Mouse (Mus musculus) liver, embryonic 15.5 days (tissue): ENCODE results near the gene H2-Eb2. TPM values are rescaled to one million over a fixed set of nuclear protein-coding genes. Genes with fewer than 3 reads are reported as not detected.
"Not testable (repeated sequence)": the region's sequence is repeated elsewhere in the genome, so short reads cannot be mapped to it uniquely, and the experiment has no call there.

ENCODE experiments used
- ATAC-seq: fragments of 200-750 bp; cut with Nextera tagmentation; 2 replicates; pipeline ENCODE4 v1.8.0; 2017; ENCODE audit warnings: moderate number of reproducible peaks, mild to moderate bottlenecking, moderate library complexity; ENCODE audit not compliant: insufficient read depth
- H3K27ac ChIP-seq: fragments of 300-500 bp; sonication (generic); replicated peaks from 2 replicates; pipeline ENCODE4 v1.5.1; 2015; ENCODE audit warnings: mild to moderate bottlenecking, inconsistent platforms
- H3K27me3 ChIP-seq: fragments of 300-500 bp; sonication (generic); 2 replicates; pipeline ENCODE4 v1.6.1; 2015; ENCODE audit warnings: mild to moderate bottlenecking, inconsistent platforms
- H3K36me3 ChIP-seq: fragments of 300-500 bp; sonication (generic); replicated peaks from 2 replicates; pipeline ENCODE4 v1.6.1; 2015; ENCODE audit warnings: moderate library complexity, mild to moderate bottlenecking, inconsistent platforms
- H3K4me1 ChIP-seq: fragments of 300-500 bp; sonication (generic); replicated peaks from 2 replicates; pipeline ENCODE4 v1.6.1; 2015; ENCODE audit warnings: inconsistent platforms
- H3K4me2 ChIP-seq: fragments of 300-500 bp; sonication (generic); 2 replicates; pipeline ENCODE4 v1.6.1; 2015; ENCODE audit warnings: moderate library complexity, mild to moderate bottlenecking, inconsistent platforms
- H3K4me3 ChIP-seq: fragments of 300-500 bp; sonication (generic); replicated peaks from 2 replicates; pipeline ENCODE4 v1.5.1; 2015; ENCODE audit warnings: mild to moderate bottlenecking, inconsistent platforms
- H3K9ac ChIP-seq: fragments of 300-500 bp; sonication (generic); 2 replicates; pipeline ENCODE4 v1.6.1; 2015; ENCODE audit warnings: moderate library complexity, mild to moderate bottlenecking, inconsistent platforms
- H3K9me3 ChIP-seq: fragments of 300-500 bp; sonication (generic); replicated peaks from 2 replicates; pipeline ENCODE4 v1.6.1; 2016; ENCODE audit warnings: inconsistent platforms
- WGBS: fragments of 180-500 bp; shearing (Covaris S2); methylation state at CpG from one replicate; pipeline ENCODE4 v1.1.7; 2015; ENCODE audit warnings: mixed read lengths; ENCODE audit not compliant: insufficient replicate concordance; 5-methylcytosine and 5-hydroxymethylcytosine counted together
- polyA plus RNA-seq: library from polyadenylated mRNA; unstranded; fragments of >200 nt; fragmentation: Nextera tagmentation; extraction: Ambion mirVana; gene quantifications from 2 replicates; pipeline ENCODE4 v1.2.1, GENCODE M21; 2015

Gene H2-Eb2
- polyA plus RNA-seq, 1 experiment from 2014 or later: not detected

GRCm38 (mm10) chr17:34306407-34306806 is 19.1 kb upstream of the H2-Eb2 start:
- Histone ChIP-seq H3K9ac (no peak overlapping the region), H3K27me3 (peaks cover 6% of the 10 kb centered on the region; the same call in 1 of the 2 replicates), H3K27ac (no peak overlapping the region), H3K4me2 (no peak overlapping the region), H3K9me3 (no peaks in the 10 kb centered on the region), H3K4me1 (peaks cover 5% of the 10 kb centered on the region; the same call in 1 of the 2 replicates), H3K4me3 (no peak overlapping the region), H3K36me3 (no peaks in the 10 kb centered on the region)
- ATAC-seq: no peak
- WGBS: 49% methylated on average over 2 of the region's 2 CpGs

GRCm38 (mm10) chr17:34307216-34307615 is 18.2 kb upstream of the H2-Eb2 start:
- no peaks in the 10 kb centered on the region for H3K9me3 ChIP-seq
- no peak overlapping the region for H3K27ac ChIP-seq
- H3K9ac ChIP-seq: no peak overlapping the region
- no peak overlapping the region for H3K4me2 ChIP-seq
- no peaks in the 10 kb centered on the region for H3K36me3 ChIP-seq
- no peak overlapping the region for H3K4me3 ChIP-seq
- peaks cover 6% of the 10 kb centered on the region; the same call in 1 of the 2 replicates for H3K27me3 ChIP-seq
- no peak for ATAC-seq
- H3K4me1 ChIP-seq: peaks cover 5% of the 10 kb centered on the region; the same call in 1 of the 2 replicates

DNA sequence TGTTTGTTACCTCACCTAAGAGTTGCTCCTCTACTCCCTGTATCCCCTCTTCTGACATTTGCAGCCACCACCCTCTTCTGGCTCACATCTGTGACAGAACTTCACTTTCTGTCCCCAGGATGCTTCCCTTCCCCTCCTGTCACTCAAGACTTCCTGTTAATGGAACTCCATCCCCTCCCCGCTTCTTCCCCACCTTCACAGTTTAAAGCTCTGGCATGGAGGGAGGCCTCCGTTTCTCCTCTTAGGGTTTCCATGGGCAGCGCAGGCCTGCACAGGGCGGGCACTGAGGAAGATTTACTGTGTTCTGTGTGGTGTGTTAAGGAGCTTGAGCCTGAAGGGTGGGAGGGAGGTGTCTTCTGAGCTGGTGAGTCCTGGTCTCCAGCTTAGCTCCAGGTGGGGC is 17.3 kb upstream of the H2-Eb2 start:
- Histone ChIP-seq H3K27me3 (peaks cover 6% of the 10 kb centered on the region; the same call in 1 of the 2 replicates), H3K36me3 (no peaks in the 10 kb centered on the region), H3K9ac (no peak overlapping the region), H3K4me1 (peaks cover 5% of the 10 kb centered on the region; the same call in 1 of the 2 replicates), H3K27ac (no peak overlapping the region), H3K4me3 (no peak overlapping the region), H3K4me2 (no peak overlapping the region), H3K9me3 (no peaks in the 10 kb centered on the region)
- ATAC-seq: no peak
- WGBS: 36% methylated on average over 4 of the region's 4 CpGs

DNA sequence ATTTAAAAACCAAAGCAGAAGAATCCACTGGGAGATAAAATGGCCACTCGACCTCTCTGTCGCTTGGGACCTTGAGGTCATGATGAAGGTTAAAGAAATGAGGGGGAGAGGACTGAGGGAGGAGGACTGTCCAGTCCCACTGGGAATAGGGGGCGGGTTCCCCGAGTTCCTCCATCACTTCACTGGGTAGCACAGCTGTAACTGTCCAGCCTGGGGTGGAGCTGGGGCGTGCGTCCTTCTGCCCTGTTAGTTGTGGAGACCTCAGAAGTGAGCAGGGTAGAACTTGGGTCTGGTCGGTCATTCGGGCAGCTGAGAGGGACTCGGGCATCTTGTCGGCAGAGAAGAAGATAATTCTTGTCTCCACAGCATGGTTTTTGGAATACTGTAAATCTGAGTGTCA is 16.2 kb upstream of the H2-Eb2 start:
- ATAC-seq: no peak
- H3K9me3 ChIP-seq: no peaks in the 10 kb centered on the region
- WGBS: 23% methylated on average over 10 of the region's 10 CpGs
- peak overlapping the region; percentile 37; the same call in 1 of the 2 replicates for H3K9ac ChIP-seq
- H3K27me3 ChIP-seq: peaks cover 6% of the 10 kb centered on the region; the same call in 1 of the 2 replicates
- no peak overlapping the region for H3K27ac ChIP-seq
- peak overlapping the region; percentile 57 for H3K4me3 ChIP-seq
- H3K4me2 ChIP-seq: peak overlapping the region; percentile 71
- H3K4me1 ChIP-seq: peaks cover 5% of the 10 kb centered on the region; the same call in 1 of the 2 replicates
- H3K36me3 ChIP-seq: no peaks in the 10 kb centered on the region

- Histone ChIP-seq H3K4me1 (peaks cover 5% of the 10 kb centered on the region; the same call in 1 of the 2 replicates), H3K27me3 (peaks cover 6% of the 10 kb centered on the region; the same call in 1 of the 2 replicates), H3K27ac (no peak overlapping the region), H3K9me3 (no peaks in the 10 kb centered on the region), H3K4me2 (peak overlapping the region; percentile 71), H3K4me3 (peak overlapping the region; percentile 57), H3K9ac (peak overlapping the region; percentile 37; the same call in 1 of the 2 replicates), H3K36me3 (no peaks in the 10 kb centered on the region)
- ATAC-seq: peak; percentile 47; the same call in 1 of the 2 replicates
- 30% methylated on average over 38 of the region's 38 CpGs for WGBS
These were observed 15.6 kb upstream of the H2-Eb2 start for GRCm38 (mm10) chr17:34309683-34310385.

- not testable (repeated sequence) for H3K27ac ChIP-seq, H3K4me3 ChIP-seq, H3K4me2 ChIP-seq, H3K36me3 ChIP-seq, H3K9ac ChIP-seq, ATAC-seq, H3K27me3 ChIP-seq, H3K4me1 ChIP-seq, H3K9me3 ChIP-seq
- 57% methylated on average over 3 of the region's 3 CpGs for WGBS
These were observed 14.9 kb upstream of the H2-Eb2 start for GRCm38 (mm10) chr17:34310526-34310925.

DNA sequence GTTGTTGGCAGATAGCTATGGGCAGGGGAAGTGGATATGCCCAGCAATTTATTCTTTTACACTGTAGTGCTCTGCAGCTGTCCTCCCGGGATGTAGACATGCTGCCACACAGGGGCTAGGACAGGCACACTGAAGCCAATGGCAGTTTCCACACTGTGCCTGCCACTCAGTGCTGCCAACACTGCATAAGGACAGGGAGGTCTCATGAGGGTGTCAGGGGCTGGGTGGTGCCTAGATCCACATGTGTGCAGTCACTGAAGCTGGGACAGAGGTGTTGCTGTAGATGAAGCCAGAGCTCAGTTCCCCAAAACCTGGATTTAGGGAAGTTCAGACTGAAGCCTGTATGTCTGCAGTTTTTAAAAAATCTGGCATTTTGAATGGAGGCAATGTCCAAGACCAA is 13.3 kb upstream of the H2-Eb2 start:
- WGBS: 46% methylated on average over 1 of the region's 1 CpGs
- ATAC-seq: no peak
- Histone ChIP-seq H3K27me3 (peaks cover 6% of the 10 kb centered on the region; the same call in 1 of the 2 replicates), H3K36me3 (no peaks in the 10 kb centered on the region), H3K27ac (no peak overlapping the region), H3K4me3 (no peak overlapping the region), H3K4me2 (no peak overlapping the region), H3K4me1 (peaks cover 5% of the 10 kb centered on the region; the same call in 1 of the 2 replicates), H3K9ac (no peak overlapping the region), H3K9me3 (no peaks in the 10 kb centered on the region)

- H3K4me1 ChIP-seq: peaks cover 5% of the 10 kb centered on the region; the same call in 1 of the 2 replicates
- no peaks in the 10 kb centered on the region for H3K9me3 ChIP-seq
- H3K27me3 ChIP-seq: peaks cover 3% of the 10 kb centered on the region; the same call in 1 of the 2 replicates
- no peak overlapping the region for H3K4me2 ChIP-seq
- ATAC-seq: no peak
- H3K4me3 ChIP-seq: no peak overlapping the region
- no peaks in the 10 kb centered on the region for H3K36me3 ChIP-seq
- no peak overlapping the region for H3K27ac ChIP-seq
- no peak overlapping the region for H3K9ac ChIP-seq
- WGBS: 26% methylated on average over 3 of the region's 3 CpGs
These were observed 12.1 kb upstream of the H2-Eb2 start for GRCm38 (mm10) chr17:34313393-34313792.

- WGBS: 60% methylated on average over 9 of the region's 9 CpGs
- H3K9me3 ChIP-seq: no peaks in the 10 kb centered on the region
- H3K9ac ChIP-seq: no peak overlapping the region
- 0 out of 2 replicates have a peak, but pooled peaks cover under 1% of the 10 kb centered on the region for H3K27me3 ChIP-seq
- peaks cover 3% of the 10 kb centered on the region; the same call in 1 of the 2 replicates for H3K4me1 ChIP-seq
- no peak for ATAC-seq
- no peaks in the 10 kb centered on the region for H3K36me3 ChIP-seq
- no peak overlapping the region for H3K4me2 ChIP-seq
- H3K4me3 ChIP-seq: no peak overlapping the region
- no peak overlapping the region for H3K27ac ChIP-seq
These were observed 11.2 kb upstream of the H2-Eb2 start for GRCm38 (mm10) chr17:34314286-34314685.

- Histone ChIP-seq H3K36me3 (no peaks in the 10 kb centered on the region), H3K27ac (no peak overlapping the region), H3K4me3 (no peak overlapping the region), H3K9me3 (no peaks in the 10 kb centered on the region), H3K4me2 (no peak overlapping the region), H3K4me1 (no peaks in the 10 kb centered on the region), H3K27me3 (no peaks in the 10 kb centered on the region), H3K9ac (no peak overlapping the region)
- no peak for ATAC-seq
- WGBS: 41% methylated on average over 1 of the region's 1 CpGs
These were observed 10.0 kb upstream of the H2-Eb2 start for GRCm38 (mm10) chr17:34315512-34315911.

DNA sequence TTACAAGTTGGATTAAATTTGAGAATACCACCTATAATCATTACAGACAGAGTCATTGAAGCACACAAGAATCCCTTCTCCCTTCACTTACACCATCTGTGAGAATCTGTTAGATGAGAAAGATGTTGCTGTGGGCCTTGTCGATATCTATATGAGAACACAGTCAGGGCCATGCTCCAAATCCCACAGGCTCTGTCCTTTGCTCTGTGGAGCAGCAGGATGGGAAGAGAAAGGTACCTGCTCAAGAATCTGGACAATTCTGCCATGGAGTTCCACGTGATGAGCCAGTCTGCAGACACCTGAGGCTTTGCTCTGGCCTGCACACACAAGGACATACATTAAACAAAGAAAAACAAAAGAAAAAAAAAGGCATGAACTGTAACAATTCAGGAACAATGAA is 8.8 kb upstream of the H2-Eb2 start:
- no peak overlapping the region for H3K27ac ChIP-seq
- H3K4me3 ChIP-seq: no peak overlapping the region
- ATAC-seq: no peak
- H3K9ac ChIP-seq: no peak overlapping the region
- H3K9me3 ChIP-seq: no peaks in the 10 kb centered on the region
- WGBS: 48% methylated on average over 2 of the region's 2 CpGs
- H3K27me3 ChIP-seq: no peaks in the 10 kb centered on the region
- no peak overlapping the region for H3K4me2 ChIP-seq
- H3K4me1 ChIP-seq: no peaks in the 10 kb centered on the region
- no peaks in the 10 kb centered on the region for H3K36me3 ChIP-seq
